Mouse (Mus musculus): ENCODE measurements around the gene Mlycd. TPM values are rescaled to one million over a fixed set of nuclear protein-coding genes. Genes with fewer than 3 reads are reported as not detected.
A peak's percentile ranks its signal among the peaks of the same experiment; 100 is the strongest.

The Mlycd gene
- total and polyA plus RNA-seq, 3 experiments = 4.2 to 12.3 (median 5.1) TPM

- no peak for TF ChIP-seq MAFK (IDR thresholded peaks at IDR 0.05; ENCODE audit: insufficient replicate concordance, low read length)
- TF ChIP-seq CTCF (conservative IDR thresholded peaks at IDR 0.05 in 1 of 2, IDR thresholded peaks at IDR 0.05 in 1 of 2; ENCODE audit: low read depth in 2 of 2, low read length in 2 of 2) = no peak
- TF ChIP-seq PAX5 (IDR thresholded peaks at IDR 0.05; ENCODE audit: low read length) = no peak
- TF ChIP-seq USF2 (conservative IDR thresholded peaks at IDR 0.05; ENCODE audit: low read depth, low read length) = no peak
Measured at GRCm38 (mm10) chr8:119345029-119345682, 49.5 kb upstream of the Mlycd start (continued).

GRCm38 (mm10) chr8:119345683-119346075 is 49.0 kb upstream of the Mlycd start:
- H3K79me2 ChIP-seq (replicated peaks; ENCODE audit: control insufficient read depth, extremely low read depth, insufficient read depth, poor library complexity, severe bottlenecking) = peaks cover 14% of the 10 kb centered on the region
- H3K27ac ChIP-seq (ENCODE audit: insufficient read depth, low read depth) = no peak overlapping the region
- H3K4me1 ChIP-seq (ENCODE audit: control insufficient read depth in 1 of 2, insufficient read depth in 2 of 2) = peaks cover 0 to 35% of the 10 kb centered on the region in 2 experiments; a peak in 2 of 4 replicates
- TF ChIP-seq JUN (IDR thresholded peaks at IDR 0.05; ENCODE audit: insufficient read depth, low read depth, low read length) (no peak), NELFE (IDR thresholded peaks at IDR 0.05; ENCODE audit: low read depth, low read length) (no peak), CTCF (conservative IDR thresholded peaks at IDR 0.05 in 1 of 2, IDR thresholded peaks at IDR 0.05 in 1 of 2; ENCODE audit: low read depth in 2 of 2, low read length in 2 of 2) (peak in 1 of 2 experiments; percentile 43; a peak in 2 of 4 replicates), EP300 (IDR thresholded peaks at IDR 0.05; ENCODE audit: low read length) (no peak), MAX (IDR thresholded peaks at IDR 0.05; ENCODE audit: low read length) (no peak), ZC3H11A (IDR thresholded peaks at IDR 0.05; ENCODE audit: low read depth, low read length) (no peak), NRF1 (IDR thresholded peaks at IDR 0.05; ENCODE audit: low read depth, low read length) (no peak)
- in situ Hi-C loops (cut with MboI; ENCODE audit: low pct_ligation_motif_present, low pct_unique_long_range_greater_than_20kb, low sequenced_read_pairs) (no loop called here), dilution Hi-C loops (cut with MboI; ENCODE audit: extremely low pct_ligation_motif_present, extremely low pct_unique_long_range_greater_than_20kb, low sequenced_read_pairs) (no loop called here)
- no peaks in the 10 kb centered on the region for H3K9me3 ChIP-seq (replicated peaks; ENCODE audit: low read length)
- peak overlapping the region; percentile 91; the same call in 1 of the 2 replicates for H3K9ac ChIP-seq (ENCODE audit: insufficient read depth, low read depth)
- H3K27me3 ChIP-seq (replicated peaks) = no peaks in the 10 kb centered on the region
- peaks cover 35 to 40% of the 10 kb centered on the region in 2 experiments for H3K36me3 ChIP-seq (replicated peaks in 1 of 2; ENCODE audit: control insufficient read depth in 1 of 2, insufficient read depth in 1 of 2, low read length in 1 of 2)
- DNase-seq (ENCODE audit: extremely low read depth) = peak; percentile 30
- H3K4me3 ChIP-seq (replicated peaks in 1 of 3; ENCODE audit: low read depth in 2 of 3, low read length in 2 of 3, poor library complexity in 1 of 3) = peak overlapping the region in 2 of 3 experiments; percentile 82 to 98
- peak overlapping the region; percentile 98 for H3K4me2 ChIP-seq (ENCODE audit: insufficient read depth, low read depth, poor library complexity, severe bottlenecking)

GRCm38 (mm10) chr8:119351647-119352046 is 43.0 kb upstream of the Mlycd start:
- H3K4me2 ChIP-seq (ENCODE audit: insufficient read depth, low read depth, poor library complexity, severe bottlenecking) = no peak overlapping the region
- no peaks in the 10 kb centered on the region for H3K9me3 ChIP-seq (replicated peaks; ENCODE audit: low read length)
- in situ Hi-C loops (cut with MboI; ENCODE audit: low pct_ligation_motif_present, low pct_unique_long_range_greater_than_20kb, low sequenced_read_pairs) (no loop called here), dilution Hi-C loops (cut with MboI; ENCODE audit: extremely low pct_ligation_motif_present, extremely low pct_unique_long_range_greater_than_20kb, low sequenced_read_pairs) (no loop called here)
- no peak for DNase-seq (ENCODE audit: extremely low read depth)
- H3K4me1 ChIP-seq (ENCODE audit: control insufficient read depth in 1 of 2, insufficient read depth in 2 of 2) = peaks cover 0 to 18% of the 10 kb centered on the region in 2 experiments; a peak in 2 of 4 replicates
- peaks cover 33 to 50% of the 10 kb centered on the region in 2 experiments for H3K36me3 ChIP-seq (replicated peaks in 1 of 2; ENCODE audit: control insufficient read depth in 1 of 2, insufficient read depth in 1 of 2, low read length in 1 of 2)
- no peak for TF ChIP-seq CTCF (conservative IDR thresholded peaks at IDR 0.05 in 1 of 2, IDR thresholded peaks at IDR 0.05 in 1 of 2; ENCODE audit: low read depth in 2 of 2, low read length in 2 of 2)
- TF ChIP-seq ZC3H11A (IDR thresholded peaks at IDR 0.05; ENCODE audit: low read depth, low read length) = no peak
- TF ChIP-seq ELF1 (IDR thresholded peaks at IDR 0.05; ENCODE audit: low read depth, low read length) = no peak
- no peak for TF ChIP-seq TCF12 (IDR thresholded peaks at IDR 0.05; ENCODE audit: low read depth, low read length)
- no peak for TF ChIP-seq USF1 (IDR thresholded peaks at IDR 0.05; ENCODE audit: low read depth, low read length)
- TF ChIP-seq ZMIZ1 (IDR thresholded peaks at IDR 0.05; ENCODE audit: low read depth, low read length) = no peak
- no peak for TF ChIP-seq GABPA (IDR thresholded peaks at IDR 0.05; ENCODE audit: insufficient replicate concordance, low read depth, low read length)
- no peak for TF ChIP-seq E2F4 (IDR thresholded peaks at IDR 0.05; ENCODE audit: insufficient replicate concordance, low read depth, low read length)
- TF ChIP-seq POLR2AphosphoS2 (IDR thresholded peaks at IDR 0.05; ENCODE audit: low read depth, low read length) = no peak
- no peak for TF ChIP-seq MAZ (IDR thresholded peaks at IDR 0.05; ENCODE audit: low read depth, low read length)
- TF ChIP-seq TBP (conservative IDR thresholded peaks at IDR 0.05; ENCODE audit: low read depth, low read length) = no peak
- TF ChIP-seq JUN (IDR thresholded peaks at IDR 0.05; ENCODE audit: insufficient read depth, low read depth, low read length) = no peak
- TF ChIP-seq MAFK (IDR thresholded peaks at IDR 0.05; ENCODE audit: insufficient replicate concordance, low read length) = no peak
- TF ChIP-seq USF2 (conservative IDR thresholded peaks at IDR 0.05; ENCODE audit: low read depth, low read length) = no peak
- no peak for TF ChIP-seq RCOR1 (conservative IDR thresholded peaks at IDR 0.05; ENCODE audit: low read depth, low read length)
- H3K27ac ChIP-seq (ENCODE audit: insufficient read depth, low read depth) = no peak overlapping the region
- H3K79me2 ChIP-seq (replicated peaks; ENCODE audit: control insufficient read depth, extremely low read depth, insufficient read depth, poor library complexity, severe bottlenecking) = no peaks in the 10 kb centered on the region
- no peak overlapping the region for H3K4me3 ChIP-seq (replicated peaks in 1 of 3; ENCODE audit: low read depth in 2 of 3, low read length in 2 of 3, poor library complexity in 1 of 3)
- no peaks in the 10 kb centered on the region for H3K27me3 ChIP-seq (replicated peaks)
- H3K9ac ChIP-seq (ENCODE audit: insufficient read depth, low read depth) = no peak overlapping the region
